Mouse (Mus musculus) large intestine, adult 2 months (tissue): ENCODE measurements around the gene Ncs1. TPM values are rescaled to one million over a fixed set of nuclear protein-coding genes. Genes with fewer than 3 reads are reported as not detected.

Experiments used
- DNase-seq: peaks from one replicate; pipeline ENCODE4 v3.0.0-alpha.2; 2012; ENCODE audit warnings: low read depth, low spot score
- WGBS: fragments of 180-500 bp; shearing (Covaris S2); methylation state at CpG from one replicate; pipeline ENCODE4 v1.1.7; 2018; 5-methylcytosine and 5-hydroxymethylcytosine counted together
- polyA plus RNA-seq: library from polyadenylated mRNA; depleted of rRNA; stranded (reverse); fragments of >200 nt; gene quantifications from 2 replicates; pipeline ENCODE4 v1.2.3, GENCODE M21; 2012; rRNA removed

Gene Ncs1
- polyA plus RNA-seq: 1.3 and 1.8 TPM in 2 replicates

DNA sequence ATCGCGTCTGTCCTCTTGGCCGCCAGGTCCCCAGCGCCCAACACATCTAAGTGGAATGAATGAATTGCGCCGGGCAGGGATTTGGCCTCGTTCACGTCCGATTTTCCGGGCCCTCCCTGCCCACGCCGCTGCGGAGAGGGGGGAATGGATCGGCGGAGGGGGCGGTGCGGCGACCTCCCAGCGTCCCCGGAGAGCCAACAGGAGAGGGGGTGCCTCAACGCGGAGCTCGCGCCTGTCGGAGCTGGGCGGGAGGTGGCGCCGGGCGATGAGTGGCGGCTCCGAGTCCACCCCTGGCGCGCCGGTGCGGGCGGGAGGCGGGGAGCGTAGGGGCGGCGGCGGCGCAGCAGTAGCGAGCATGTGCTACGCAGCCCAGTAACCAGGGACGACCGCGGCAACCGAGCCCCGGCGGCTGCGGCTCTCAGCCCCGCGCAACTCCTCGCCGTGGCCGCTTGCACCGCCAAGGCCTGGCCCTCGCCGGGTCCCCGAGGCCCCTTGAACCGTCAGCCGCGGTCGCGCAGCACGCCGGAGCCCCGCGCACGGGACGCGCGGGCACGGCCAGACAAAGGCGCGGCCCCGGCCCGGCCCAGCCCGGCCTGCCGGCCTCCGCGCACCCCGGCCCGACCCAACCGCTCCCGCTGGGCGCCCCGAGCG lies at the start of gene Ncs1:
Ncs1 (plus strand) TSS at position 333 of the 651 bp plus-strand sequence.
- WGBS: 2% methylated on average over 80 of the region's 89 CpGs
- DNase-seq: no peak

DNA sequence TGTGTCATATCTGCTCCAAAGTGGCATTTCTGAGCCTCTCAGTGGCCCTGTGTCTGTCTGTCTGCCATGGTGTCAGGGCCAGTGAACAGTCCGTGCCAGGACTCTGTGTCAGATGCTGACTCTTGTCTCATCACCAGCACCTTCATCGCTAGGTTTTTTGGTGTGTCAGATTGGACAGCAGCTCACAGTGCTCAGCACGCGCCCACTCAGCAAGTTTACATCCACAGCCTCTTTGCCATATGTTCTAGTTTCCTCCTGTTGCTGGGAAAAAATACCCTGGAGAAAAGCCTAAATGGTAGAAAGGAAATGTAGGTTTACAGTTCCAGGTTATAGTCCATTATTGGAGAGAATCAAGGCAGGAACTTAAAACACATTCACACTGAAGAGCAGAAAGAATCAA lies 47.0 kb upstream of the Ncs1 start:
- 94% methylated on average over 4 of the region's 4 CpGs for WGBS
- no peak for DNase-seq

DNA sequence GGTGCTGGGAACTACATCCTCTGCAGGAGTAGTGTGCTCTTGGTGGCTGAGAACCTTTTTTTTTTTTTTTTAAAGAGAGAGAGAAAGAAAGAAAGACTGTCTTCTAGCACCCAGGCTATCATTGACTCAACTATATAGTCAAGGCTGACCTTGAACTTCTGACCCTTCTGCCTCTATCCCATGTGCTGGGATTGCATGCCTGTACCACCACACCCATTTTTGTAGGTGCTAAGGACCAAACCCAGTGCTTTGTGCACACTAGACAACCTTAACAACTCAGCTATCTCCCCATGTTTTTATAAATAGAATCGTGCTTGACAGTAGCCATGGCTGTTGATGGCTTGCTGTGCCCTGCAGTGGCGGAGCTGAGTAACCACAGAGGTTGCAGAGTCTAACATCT lies 45.6 kb upstream of the Ncs1 start:
- DNase-seq: no peak
- WGBS: 77% methylated on average over 2 of the region's 2 CpGs

DNA sequence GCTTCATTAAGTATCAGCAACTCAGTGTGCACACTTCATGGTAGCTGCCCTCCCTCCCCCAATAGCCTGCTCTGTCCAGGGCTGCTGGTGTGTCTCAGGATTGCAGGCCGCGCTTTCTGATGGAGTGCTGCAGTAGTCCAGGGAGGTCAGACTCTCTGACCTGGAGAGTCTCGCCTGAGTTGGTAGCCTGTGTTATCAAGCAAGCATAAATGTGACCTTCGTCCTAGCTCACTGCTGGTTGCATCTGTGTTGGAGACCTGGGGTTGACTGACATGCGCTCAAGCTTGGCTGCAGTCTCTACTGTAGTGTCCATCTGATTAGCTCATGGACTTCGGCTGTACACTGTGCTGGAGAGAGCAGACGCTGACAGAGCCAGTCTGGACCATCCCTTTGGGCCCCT lies 43.8 kb upstream of the Ncs1 start:
- DNase-seq: no peak
- WGBS: 85% methylated on average over 7 of the region's 7 CpGs

DNA sequence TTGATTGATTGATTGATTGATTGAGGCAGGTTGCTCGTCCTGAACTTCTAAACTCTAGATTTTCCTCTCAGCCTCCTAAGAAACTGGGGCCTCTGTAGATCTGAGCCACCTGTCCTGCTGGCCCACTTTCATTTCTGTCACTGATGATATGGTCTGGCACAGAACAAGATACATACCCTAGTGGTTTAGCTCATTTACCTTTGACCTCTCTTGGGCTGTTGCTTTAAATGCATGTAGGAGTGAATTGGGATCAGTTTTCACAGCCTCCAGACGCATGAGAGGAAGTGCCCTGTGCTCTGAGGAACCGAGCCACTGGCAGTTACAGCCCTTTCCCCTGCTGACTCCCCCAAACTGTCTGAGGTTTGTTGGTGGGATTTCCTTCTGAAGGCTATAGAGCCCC lies 43.3 kb upstream of the Ncs1 start:
- no peak for DNase-seq

DNA sequence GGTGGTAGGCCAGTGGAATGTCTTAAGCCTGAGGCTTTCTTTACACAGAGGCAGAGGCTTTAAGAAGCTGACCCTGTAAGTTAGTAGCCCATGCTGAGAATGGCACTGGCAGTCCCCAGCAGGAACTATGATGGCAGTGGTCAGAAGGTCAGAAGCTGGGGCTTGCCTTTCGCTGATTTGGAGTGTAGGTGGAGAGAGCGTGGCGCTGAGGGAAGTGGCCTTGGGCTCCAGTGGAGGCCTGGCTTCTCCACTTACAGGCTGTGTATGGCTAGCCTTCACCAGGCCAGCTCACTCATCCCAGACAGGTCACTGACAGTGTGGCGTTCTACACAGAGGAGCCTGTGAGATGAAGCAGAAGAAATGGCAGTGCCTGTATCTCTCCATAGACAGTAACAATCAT lies 42.7 kb upstream of the Ncs1 start:
- no peak for DNase-seq
- 91% methylated on average over 4 of the region's 4 CpGs for WGBS

More for the DNA sequence above, 43.3 kb upstream of the Ncs1 start:
- whole genome bisulfite sequencing: 73% methylated on average over 3 of the region's 3 CpGs

DNA sequence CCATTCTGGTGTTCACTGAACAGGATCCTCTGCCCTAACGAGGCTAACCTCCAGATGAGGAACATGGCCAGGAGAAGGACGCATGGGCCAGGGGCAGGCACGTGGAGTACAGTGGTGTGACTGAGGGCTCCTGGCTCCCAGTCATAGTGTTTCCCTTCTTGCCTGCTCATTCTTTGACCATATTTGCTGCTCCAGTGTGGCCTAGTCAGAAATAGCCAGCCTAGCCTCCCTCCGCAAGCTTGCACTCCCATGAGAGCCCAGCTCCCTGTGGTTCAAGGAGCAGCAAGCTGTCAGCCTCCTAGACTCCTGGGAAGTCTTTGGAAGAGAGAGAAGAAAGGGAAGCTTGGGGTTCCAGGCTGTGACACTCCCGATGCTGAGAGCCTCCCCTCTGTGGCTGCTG lies 40.9 kb upstream of the Ncs1 start:
- WGBS: 78% methylated on average over 5 of the region's 5 CpGs
- DNase-seq: no peak

DNA sequence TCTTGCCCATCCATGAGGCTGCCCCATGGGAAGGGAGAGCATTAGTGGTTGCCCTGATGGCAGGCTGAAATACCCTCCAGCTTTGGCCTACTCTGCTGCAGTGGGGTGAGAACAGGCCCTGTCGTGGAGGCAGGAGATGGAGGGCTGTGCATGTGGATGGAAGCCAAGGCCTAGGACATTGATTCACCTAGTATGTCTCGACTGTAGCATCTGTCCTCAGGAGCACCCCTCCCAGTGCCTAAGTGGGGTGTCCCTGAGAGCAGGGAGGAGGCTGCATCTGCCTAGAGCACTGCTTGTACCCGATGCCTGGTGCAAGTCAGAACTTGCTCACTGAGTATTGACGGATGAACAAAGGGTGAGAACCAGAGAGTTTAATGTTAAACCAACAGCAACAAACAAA lies 39.4 kb upstream of the Ncs1 start:
- DNase-seq: no peak
- WGBS: 70% methylated on average over 4 of the region's 4 CpGs

DNA sequence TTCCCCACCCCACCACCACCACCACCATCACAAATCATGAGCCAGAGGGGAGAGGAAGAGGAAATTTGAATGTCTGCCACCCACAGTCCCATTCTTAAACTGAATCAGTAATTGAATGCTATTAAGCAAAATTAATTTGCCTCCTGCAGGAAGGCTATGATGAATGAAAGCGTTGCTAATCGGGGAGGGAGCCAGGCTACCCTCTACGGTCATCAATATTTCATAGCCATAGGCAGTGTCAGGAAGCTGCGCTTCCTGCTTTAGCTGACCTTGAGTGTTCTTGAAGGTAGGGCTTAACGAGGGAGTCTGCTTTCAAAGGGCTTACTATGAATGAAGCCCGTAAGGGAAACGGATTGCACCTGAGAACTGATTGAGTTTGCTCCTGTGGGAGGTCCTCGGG lies 38.7 kb upstream of the Ncs1 start:
- 74% methylated on average over 8 of the region's 8 CpGs for WGBS
- DNase-seq: no peak

DNA sequence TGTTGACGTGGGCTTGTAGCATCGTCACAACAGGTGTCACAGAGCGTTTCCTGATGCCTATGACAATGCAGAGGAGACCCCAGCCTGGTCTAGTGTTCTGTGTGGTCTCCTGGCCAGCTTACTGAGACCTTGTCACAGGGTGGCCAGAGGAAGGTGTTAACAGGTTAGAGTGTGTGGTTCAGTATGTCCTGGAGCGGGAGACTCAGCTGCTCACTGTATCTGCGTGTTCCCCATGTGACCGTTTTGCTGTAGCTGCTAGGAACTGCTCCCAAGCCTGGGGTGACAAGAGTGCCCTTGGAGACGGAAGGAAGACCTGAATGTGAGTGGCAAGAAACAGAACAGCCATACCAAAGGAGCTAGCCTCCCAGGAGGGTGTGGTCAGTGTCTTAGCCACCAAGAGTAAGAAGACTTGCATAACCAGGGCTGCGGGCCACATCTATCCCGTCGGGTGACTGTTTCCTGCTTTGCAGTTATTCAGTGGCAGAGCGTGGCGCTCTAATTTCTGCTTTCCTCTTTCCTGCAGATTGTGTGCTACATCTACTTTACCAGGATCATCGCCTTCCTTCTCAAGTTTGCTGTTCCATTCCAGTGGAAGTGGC lies 37.0 kb upstream of the Ncs1 start:
- 88% methylated on average over 13 of the region's 13 CpGs for WGBS
- no peak for DNase-seq

DNA sequence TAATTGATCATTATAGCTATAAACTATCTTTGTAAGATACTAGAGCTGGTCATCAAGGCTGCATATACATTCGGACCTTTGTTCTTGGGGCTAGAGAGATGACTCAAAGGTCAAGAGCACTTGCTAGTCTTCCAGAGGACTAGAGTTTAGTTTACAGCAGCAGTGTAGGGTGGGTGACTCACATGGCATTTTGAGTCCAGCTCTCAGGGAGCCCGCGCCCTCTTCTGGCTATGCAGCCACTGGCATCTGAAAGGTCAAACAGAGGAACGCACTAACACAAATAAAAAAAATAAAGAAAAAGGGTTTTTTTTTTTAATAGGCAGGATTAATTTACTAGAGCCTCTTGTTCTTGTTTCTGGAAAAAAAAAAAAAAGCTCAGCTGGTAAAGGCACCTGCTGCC lies 36.1 kb upstream of the Ncs1 start:
- WGBS: 87% methylated on average over 4 of the region's 4 CpGs
- no peak for DNase-seq

DNA sequence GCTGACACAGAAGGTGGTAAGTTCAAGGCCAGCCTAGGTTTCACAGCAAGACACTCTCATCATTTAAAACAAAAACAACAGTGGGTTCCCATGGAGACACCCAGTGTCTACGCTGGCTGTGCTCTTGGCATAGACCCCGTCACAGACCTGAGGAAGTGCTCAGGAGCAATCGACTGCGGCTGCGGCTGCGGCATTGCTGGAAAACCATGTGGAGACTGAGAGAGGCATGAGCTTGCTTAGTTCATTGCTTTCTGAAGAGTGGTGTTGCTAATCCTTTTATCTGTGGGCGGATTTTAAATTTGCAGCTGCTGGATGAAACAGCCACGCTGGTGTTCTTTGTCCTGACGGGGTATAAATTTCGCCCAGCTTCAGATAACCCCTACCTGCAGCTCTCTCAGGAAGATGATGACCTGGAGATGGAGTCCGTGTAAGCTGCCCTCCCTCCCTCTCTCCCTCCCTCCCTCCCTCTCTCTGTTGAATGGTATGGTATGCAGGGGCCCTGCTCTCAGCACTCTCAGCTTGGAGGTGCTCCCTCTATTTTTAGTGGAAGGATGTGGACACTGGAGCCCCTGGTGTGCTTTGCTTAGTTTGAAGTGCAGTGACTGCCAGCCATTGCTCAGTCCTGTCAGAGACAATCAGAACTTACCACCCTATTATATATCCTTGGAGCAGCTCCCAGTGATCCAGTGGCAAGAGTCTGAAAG lies 35.3 kb upstream of the Ncs1 start:
- DNase-seq: no peak
- WGBS: 82% methylated on average over 11 of the region's 11 CpGs

DNA sequence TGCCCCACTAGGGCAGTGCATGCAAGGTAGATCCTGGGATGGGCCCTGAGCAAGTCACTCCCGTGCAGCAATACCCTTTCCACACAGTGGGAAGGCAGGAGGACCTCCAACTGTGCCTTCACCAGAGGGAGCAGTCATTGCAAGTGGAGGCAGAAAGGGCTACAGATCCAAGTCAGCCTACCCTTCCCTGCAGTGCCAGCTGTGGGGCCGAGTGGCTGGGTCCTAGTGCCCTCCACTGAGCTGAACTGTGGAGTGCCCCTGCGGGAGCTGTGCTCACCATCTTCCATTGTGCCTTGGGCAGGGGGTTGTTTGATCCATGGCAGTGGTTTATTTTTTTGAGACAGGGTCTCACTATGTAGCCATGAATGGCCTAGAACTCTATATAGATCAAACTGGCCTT lies 34.4 kb upstream of the Ncs1 start:
- 54% methylated on average over 3 of the region's 3 CpGs for WGBS
- no peak for DNase-seq

DNA sequence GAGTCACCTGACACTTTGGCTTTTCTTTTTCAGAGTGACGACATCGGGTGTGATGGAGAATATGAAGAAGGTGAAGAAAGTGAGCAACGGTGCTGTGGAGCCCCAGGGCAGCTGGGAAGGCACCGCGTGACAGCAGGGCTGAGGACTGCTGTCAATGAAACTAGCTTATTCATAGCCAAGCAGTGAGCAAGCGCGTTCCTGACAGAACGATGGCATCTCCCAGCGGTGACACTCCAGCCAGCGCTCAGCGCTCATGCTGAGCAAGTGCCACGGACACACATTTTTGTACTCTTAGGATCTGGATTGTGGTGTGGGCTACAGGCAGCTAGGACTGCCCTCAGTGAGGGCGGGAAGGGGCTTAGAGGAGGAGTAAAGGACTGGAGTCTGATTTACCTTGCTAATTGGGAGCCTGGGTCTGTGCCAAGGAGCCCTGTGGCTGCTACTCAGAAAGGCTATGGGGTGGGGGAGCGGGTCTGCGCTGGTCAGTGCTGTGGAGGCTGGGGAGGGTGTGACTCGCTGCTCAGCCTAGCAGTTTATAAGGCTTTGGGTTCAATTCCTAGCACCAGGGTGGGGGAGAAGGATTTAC lies 31.3 kb upstream of the Ncs1 start:
- no peak for DNase-seq
- WGBS: 90% methylated on average over 16 of the region's 16 CpGs

DNA sequence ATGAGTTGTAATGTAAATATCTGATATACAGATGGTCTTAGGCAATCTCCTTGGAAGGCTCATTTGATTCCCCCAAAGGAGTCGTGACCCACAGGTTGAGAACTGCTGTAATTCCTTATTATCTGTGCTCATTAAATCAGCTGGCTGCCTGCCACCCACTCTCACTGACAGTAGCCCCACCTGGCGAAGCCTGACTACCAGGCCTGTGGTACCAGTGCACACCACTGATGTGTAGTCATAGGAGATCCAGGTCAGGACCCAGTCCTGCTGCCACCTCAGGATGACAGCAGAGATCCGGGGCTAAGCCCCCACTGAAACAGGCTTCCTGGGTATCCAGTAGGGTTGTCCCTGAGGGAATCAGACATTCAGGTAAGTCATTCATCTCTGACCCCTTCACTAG lies 27.0 kb upstream of the Ncs1 start:
- WGBS: 62% methylated on average over 3 of the region's 3 CpGs
- DNase-seq: no peak

DNA sequence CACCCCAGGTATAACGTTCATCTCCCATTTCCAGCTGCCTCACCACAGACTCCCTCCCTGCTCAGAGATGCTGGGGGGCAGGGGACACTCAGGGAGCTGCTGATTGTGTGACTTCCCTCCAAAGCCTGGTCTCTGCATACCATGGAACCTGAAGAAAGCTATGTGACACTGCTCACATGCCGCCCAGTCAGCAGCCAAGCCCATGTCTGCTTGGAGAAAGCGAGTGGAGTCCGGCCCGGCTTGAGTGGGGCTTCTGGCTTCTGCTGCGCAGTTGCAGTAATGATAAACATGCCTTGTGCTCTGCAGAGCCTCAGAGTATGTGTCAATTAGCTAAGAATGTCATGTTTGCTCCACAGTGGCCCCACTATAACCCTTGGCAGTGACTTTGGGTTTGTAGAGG lies 26.2 kb upstream of the Ncs1 start:
- WGBS: 78% methylated on average over 6 of the region's 6 CpGs
- no peak for DNase-seq

DNA sequence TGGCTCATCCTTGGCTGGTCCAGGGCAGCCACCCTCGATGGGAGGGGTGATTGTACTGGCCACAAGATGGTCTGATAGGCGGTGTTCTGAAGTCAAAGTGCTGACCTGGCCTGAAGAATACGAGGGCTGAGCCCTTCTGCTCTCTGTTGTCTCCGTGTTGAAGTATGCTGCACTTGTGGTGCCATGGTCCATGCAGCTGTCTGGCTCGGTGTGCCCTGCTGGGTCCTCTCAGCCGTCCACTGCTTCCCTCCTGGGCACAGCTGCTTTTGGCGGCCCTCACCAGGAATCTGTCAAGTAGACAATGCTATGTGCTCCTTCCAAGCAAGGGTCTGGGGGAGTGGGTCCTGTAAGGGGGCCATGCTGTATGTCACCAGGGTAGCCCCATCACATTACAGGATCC lies 24.8 kb upstream of the Ncs1 start:
- no peak for DNase-seq
- 59% methylated on average over 7 of the region's 7 CpGs for WGBS

DNA sequence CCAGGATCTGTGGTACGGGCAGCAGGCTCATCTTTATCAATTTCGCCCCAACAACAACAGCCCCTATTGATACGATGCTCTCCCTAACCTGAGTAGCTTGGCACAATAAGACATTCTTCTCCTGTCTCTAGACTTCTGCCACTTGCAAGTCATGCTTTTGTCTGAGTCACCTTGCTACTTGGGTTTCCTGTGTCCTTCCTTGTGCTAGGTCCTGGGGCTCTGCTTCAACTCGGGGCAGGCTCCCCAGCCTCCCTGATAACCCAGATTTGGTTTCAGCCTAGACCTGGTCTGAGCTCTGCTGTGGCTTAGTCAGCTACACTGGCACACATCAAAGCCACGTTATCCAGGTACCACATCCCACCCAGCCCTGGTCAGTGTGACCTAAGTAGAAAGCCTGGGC lies 24.0 kb upstream of the Ncs1 start:
- no peak for DNase-seq
- 71% methylated on average over 5 of the region's 5 CpGs for WGBS

DNA sequence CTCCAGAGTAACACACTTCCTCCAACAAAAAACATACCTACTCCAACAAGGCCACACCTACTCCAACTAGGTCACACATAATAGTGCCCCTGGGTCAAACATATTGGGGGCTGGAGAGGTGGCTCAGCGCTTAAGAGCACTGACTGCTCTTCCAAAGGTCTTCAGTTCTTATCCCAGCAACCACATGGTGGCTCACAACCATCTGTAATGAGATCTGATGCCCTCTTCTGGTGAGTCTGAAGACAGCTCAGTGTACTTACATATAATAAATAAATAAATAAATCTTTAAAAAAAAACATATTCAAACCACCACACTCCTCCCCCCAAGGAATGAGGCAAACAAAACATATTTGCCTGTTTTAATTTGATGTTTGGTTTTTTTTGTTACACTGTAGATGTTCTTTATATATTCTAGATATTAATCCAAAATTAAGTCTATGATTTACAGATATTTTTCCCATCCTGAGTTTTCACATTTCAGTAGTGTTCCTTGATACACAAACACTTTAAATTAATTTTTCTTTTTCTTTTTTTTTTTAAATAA lies 16.8 kb upstream of the Ncs1 start:
- no peak for DNase-seq

DNA sequence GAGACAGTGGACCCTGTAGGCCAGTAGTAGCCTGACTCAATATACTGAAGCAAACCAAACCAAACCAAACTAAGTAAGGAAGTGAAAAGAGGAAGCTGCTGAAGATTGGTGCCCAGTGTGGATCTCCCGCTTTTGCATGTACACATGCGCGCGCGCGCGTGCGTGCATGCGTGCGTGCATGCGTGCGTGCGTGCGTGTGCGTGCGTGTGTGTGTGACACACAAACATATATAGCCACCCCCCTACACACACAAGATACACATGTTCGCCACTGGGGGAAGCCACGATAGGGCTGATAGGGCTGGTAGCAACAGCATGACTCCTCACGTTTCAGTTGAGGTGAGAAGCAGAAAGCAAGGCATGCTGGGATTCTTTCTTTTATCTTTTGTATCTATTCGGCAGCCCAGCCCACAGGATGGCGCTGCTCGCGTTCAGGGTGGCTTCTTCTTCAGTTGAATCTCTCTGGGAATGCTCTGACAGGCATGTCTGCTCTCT lies 6.4 kb upstream of the Ncs1 start:
- DNase-seq: no peak
- WGBS: 34% methylated on average over 23 of the region's 23 CpGs

More for the DNA sequence above, 16.8 kb upstream of the Ncs1 start:
- 57% methylated on average over 1 of the region's 1 CpGs for WGBS
